Mouse (Mus musculus) C2C12 (cell line): ENCODE measurements around the gene Kalrn. TPM values are rescaled to one million over a fixed set of nuclear protein-coding genes. Genes with fewer than 3 reads are reported as not detected.

Experiments used
- H3K27me3 ChIP-seq: one replicate; pipeline ENCODE4 v1.6.1; 2011; ENCODE audit not compliant: control insufficient read depth, insufficient read depth, insufficient read length
- H3K36me3 ChIP-seq: one replicate; pipeline ENCODE4 v1.6.1; 2011; ENCODE audit not compliant: control insufficient read depth, insufficient read depth
- H3K4me3 ChIP-seq: one replicate; pipeline ENCODE4 v1.5.1; 2011; ENCODE audit warnings: mild to moderate bottlenecking, control low read depth; ENCODE audit not compliant: poor library complexity, insufficient read depth, severe bottlenecking
- H3K79me2 ChIP-seq: one replicate; pipeline ENCODE4 v1.6.1; 2011; ENCODE audit not compliant: control insufficient read depth, insufficient read depth
- H3K79me3 ChIP-seq: one replicate; pipeline ENCODE4 v1.6.1; 2011; ENCODE audit warnings: low read depth, control low read depth
- H3ac ChIP-seq: one replicate; pipeline ENCODE3; 2011; ENCODE audit warnings: low read depth; ENCODE audit not compliant: control insufficient read depth, insufficient read length
- CEBPB ChIP-seq: IDR thresholded peaks from one replicate; pipeline ENCODE4 v1.6.1; 2011; ENCODE audit warnings: low read depth, mild to moderate bottlenecking, control low read depth, moderate library complexity
- CTCF ChIP-seq: IDR thresholded peaks from one replicate; pipeline ENCODE4 v1.5.1; 2011; ENCODE audit not compliant: control insufficient read depth, insufficient read depth, insufficient read length
- FOSL1 ChIP-seq: IDR thresholded peaks from one replicate; pipeline ENCODE4 v1.8.0; 2011; ENCODE audit warnings: mild to moderate bottlenecking, low read length; ENCODE audit not compliant: poor library complexity, insufficient read depth, severe bottlenecking
- MAX ChIP-seq: IDR thresholded peaks from one replicate; pipeline ENCODE4 v1.6.1; 2011; ENCODE audit warnings: mild to moderate bottlenecking, control low read depth
- MYOD1 ChIP-seq: IDR thresholded peaks from one replicate; pipeline ENCODE4 v1.6.1; 2011; ENCODE audit warnings: low read depth; ENCODE audit not compliant: control insufficient read depth, insufficient read length
- MYOG ChIP-seq: IDR thresholded peaks from one replicate; pipeline ENCODE4 v1.6.1; 2011; ENCODE audit not compliant: control insufficient read depth, insufficient read length; ENCODE audit errors: extremely low read depth
- USF1 ChIP-seq: IDR thresholded peaks from one replicate; pipeline ENCODE4 v1.6.1; 2011; ENCODE audit warnings: low read depth, mild to moderate bottlenecking, control low read depth, moderate library complexity
- polyA plus RNA-seq: library from polyadenylated mRNA; unstranded; fragments of >200 nt; fragmentation: generic; extraction: Trizol; gene quantifications from one replicate; pipeline ENCODE4 v1.2.1, GENCODE M21; 2012; ENCODE audit warnings: missing spikeins

Gene Kalrn
- polyA plus RNA-seq, 1 experiment: 8.6 TPM

GRCm38 (mm10) chr16:34011991-34012845 is 561.1 kb downstream of the Kalrn start:
- H3K27me3 ChIP-seq: no peaks in the 10 kb centered on the region
- no peaks in the 10 kb centered on the region for H3K79me2 ChIP-seq
- H3K4me3 ChIP-seq: no peak overlapping the region
- no peaks in the 10 kb centered on the region for H3K79me3 ChIP-seq
- no peaks in the 10 kb centered on the region for H3K36me3 ChIP-seq
- H3ac ChIP-seq: no peak overlapping the region
- TF ChIP-seq USF1 (no peak), CEBPB (no peak), FOSL1 (no peak), MAX (no peak), CTCF (no peak), MYOG (no peak), MYOD1 (no peak)

DNA sequence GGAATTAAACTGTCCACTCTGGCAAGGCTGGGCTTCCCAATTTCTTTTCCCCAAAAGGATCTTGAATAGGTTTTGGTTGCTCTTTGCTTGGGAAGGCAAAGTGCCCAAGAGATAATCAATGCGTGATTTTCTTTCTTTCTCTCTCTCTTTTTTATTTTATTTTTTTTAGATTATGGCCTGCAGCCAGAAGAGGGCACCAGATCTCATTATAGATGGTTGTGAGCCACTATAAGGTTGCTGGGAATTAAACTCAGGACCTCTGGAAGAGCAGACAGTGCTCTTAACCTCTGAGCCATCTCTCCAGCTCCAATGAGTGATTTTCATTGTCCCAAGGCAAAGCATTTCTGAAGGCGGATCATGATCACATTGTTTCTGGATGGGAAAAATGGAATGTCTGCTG is 563.8 kb downstream of the Kalrn start:
- TF ChIP-seq CTCF: no peak
- H3K79me2 ChIP-seq: no peaks in the 10 kb centered on the region

DNA sequence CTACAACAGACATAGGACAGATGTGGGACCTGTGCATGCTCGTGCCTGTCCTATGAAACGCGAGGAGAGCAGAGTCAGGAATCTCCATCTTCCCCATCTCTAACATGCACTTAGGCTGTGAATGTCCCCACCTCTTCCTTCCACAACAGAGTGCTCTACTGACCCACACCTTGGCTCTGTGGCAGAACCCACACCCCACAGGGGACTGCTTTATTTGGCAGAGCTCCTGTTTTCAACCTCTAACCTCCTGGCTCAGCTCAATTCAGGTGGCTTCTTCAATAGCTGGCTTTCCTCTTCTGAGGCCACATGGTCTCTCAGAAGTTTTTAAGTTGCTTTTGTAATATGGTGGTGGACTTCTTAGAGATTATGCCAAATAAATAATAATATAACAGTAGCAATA is 567.3 kb downstream of the Kalrn start:
- no peaks in the 10 kb centered on the region for H3K79me3 ChIP-seq
- no peak overlapping the region for H3ac ChIP-seq
- H3K27me3 ChIP-seq: no peaks in the 10 kb centered on the region
- no peaks in the 10 kb centered on the region for H3K36me3 ChIP-seq
- no peaks in the 10 kb centered on the region for H3K79me2 ChIP-seq
- no peak overlapping the region for H3K4me3 ChIP-seq
- TF ChIP-seq USF1 (no peak), MYOD1 (no peak)

More for the DNA sequence above, 563.8 kb downstream of the Kalrn start:
- Histone ChIP-seq H3K27me3 (no peaks in the 10 kb centered on the region), H3ac (no peak overlapping the region), H3K79me3 (no peaks in the 10 kb centered on the region), H3K36me3 (no peaks in the 10 kb centered on the region), H3K4me3 (no peak overlapping the region)

DNA sequence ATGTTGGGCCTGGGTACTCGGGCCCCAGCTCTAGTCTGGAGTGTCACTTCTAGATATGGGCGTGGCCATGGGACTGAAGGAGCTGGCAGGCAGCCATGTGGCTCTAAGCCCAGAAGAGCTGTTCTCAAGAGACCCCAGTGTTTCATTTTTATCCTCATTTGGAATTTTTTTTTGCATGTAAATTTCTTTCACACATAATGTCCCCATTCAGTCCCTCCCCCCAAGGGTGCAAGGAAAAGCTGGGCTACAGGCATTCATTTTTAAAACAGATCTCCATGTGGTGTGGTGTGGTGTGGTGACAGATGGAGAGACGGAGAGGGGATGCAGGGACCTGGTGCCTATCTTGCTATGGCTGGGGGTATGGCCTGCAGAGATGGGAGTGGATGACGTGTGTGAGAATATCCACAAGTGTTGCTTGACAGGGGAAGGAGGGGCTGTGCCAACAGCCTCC is 569.2 kb downstream of the Kalrn start:
- Histone ChIP-seq H3K79me3 (no peaks in the 10 kb centered on the region), H3K79me2 (no peaks in the 10 kb centered on the region), H3ac (no peak overlapping the region), H3K36me3 (no peaks in the 10 kb centered on the region), H3K27me3 (no peaks in the 10 kb centered on the region), H3K4me3 (no peak overlapping the region)
- TF ChIP-seq CEBPB (no peak), CTCF (no peak)

- H3K4me3 ChIP-seq: no peak overlapping the region
- no peak overlapping the region for H3ac ChIP-seq
- no peaks in the 10 kb centered on the region for H3K27me3 ChIP-seq
- H3K79me3 ChIP-seq: no peaks in the 10 kb centered on the region
- H3K36me3 ChIP-seq: no peaks in the 10 kb centered on the region
- H3K79me2 ChIP-seq: no peaks in the 10 kb centered on the region
- TF ChIP-seq CEBPB: no peak
- no peak for TF ChIP-seq MAX
- no peak for TF ChIP-seq CTCF
- TF ChIP-seq USF1: no peak
- TF ChIP-seq FOSL1: no peak
- no peak for TF ChIP-seq MYOG
- TF ChIP-seq MYOD1: no peak
Measured at GRCm38 (mm10) chr16:34003566-34004127, 569.7 kb downstream of the Kalrn start.

DNA sequence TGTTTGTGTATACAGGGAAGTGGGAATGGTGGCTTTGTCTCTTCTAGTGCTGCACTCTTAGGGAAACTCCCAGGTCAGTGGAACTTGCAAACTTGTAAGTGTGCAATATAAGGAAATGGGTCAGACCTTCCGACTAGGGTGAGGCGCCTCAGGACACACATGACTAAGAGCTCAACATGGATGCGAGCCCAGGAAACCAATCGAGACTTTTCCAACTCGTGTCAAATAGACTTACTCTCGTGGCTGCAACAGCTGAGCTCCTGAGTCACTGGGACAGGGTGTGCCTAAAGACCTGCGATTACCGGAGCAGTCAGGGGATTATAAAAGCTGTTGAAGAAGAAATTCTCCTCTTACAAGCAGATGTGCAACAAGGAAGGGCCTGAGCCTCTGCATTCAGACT is 572.6 kb downstream of the Kalrn start:
- Histone ChIP-seq H3K36me3 (no peaks in the 10 kb centered on the region), H3ac (no peak overlapping the region), H3K79me2 (no peaks in the 10 kb centered on the region), H3K27me3 (peaks cover 7% of the 10 kb centered on the region), H3K4me3 (no peak overlapping the region), H3K79me3 (no peaks in the 10 kb centered on the region)
- TF ChIP-seq CTCF: no peak
- no peak for TF ChIP-seq MYOG
- TF ChIP-seq CEBPB: no peak
